Mouse (Mus musculus) cortical plate, adult 2 months (tissue): Measurements from ENCODE around the gene Qprt.

Source experiments
- CTCF ChIP-seq: fragments of 200-500 bp; IDR thresholded peaks from 2 replicates; pipeline ENCODE4 v1.5.1; 2011; ENCODE audit warnings: mild to moderate bottlenecking, control low read depth, low read length; ENCODE audit not compliant: insufficient read depth; ENCODE audit errors: extremely low read depth
- POLR2A ChIP-seq: fragments of 200-500 bp; IDR thresholded peaks from 2 replicates; pipeline ENCODE4 v1.6.1; 2011; ENCODE audit warnings: mild to moderate bottlenecking, low read length, control low read depth; ENCODE audit not compliant: insufficient read depth; ENCODE audit errors: extremely low read depth

- TF ChIP-seq CTCF: no peak
- no peak for TF ChIP-seq POLR2A
Observed at GRCm38 (mm10) chr7:127077692-127078091, 44.3 kb downstream of the Qprt start.
